Mouse (Mus musculus): ENCODE measurements around the gene Krcc1.
"Not testable (repeated sequence)": the region's sequence is repeated elsewhere in the genome, so short reads cannot be mapped to it uniquely, and the experiment has no call there.

DNA sequence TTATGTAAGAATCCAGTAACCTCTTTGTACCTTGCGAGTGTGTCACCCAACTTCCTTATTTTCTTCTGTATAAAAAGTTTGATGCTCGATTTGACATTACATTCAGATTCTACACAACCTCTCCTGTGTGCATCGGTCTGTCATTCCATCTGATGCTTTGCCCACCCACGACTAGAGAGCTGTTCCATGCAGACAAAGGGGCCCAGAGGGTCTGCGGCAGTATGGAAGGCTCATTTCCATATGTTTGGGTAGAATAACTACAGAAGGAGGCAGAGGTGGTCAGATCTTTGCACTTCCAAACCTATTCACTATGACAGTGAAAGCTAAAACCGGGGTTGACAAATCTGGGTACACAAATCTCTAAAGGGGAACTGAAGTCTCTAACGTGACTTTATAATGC, 3.9 kb upstream of the Krcc1 start:
- not testable (repeated sequence) for TF ChIP-seq TCF12 (IDR thresholded peaks at IDR 0.05; ENCODE audit: low read depth, low read length); CTCF (conservative IDR thresholded peaks at IDR 0.05 in 1 of 2, IDR thresholded peaks at IDR 0.05 in 1 of 2; ENCODE audit: low read depth in 2 of 2, low read length in 2 of 2); POLR2A (IDR thresholded peaks at IDR 0.05; ENCODE audit: low read depth, low read length)

All from CH12.LX (cell line).